Mouse (Mus musculus) liver (tissue): Measurements from ENCODE around the gene Fbxl2.

Experiments
- DNase-seq: peaks from one replicate; pipeline ENCODE4 v3.0.0-alpha.2; 2020; ENCODE audit warnings: mixed read lengths

The Fbxl2 gene

DNA sequence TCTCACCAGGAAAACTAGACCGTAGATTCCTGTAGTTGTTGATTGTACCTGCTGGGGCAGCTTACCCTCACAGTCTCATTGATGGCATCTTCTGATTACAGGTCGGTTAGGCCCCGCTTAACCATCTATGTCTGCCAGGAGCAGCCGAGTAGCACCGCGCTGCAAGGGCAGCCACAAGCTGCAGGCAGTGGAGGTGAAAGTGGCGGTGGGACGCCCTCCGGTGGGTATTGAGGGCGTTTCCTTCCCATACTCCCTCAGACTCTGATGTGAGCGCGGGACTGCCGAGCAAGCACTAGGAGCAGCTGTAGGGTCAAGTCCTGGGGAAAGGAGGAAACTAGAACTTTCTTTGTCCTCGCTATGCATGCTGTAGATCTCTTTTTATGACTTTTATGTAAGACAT is 76.0 kb downstream of the Fbxl2 start:
- DNase-seq, result peak; percentile 83

DNA sequence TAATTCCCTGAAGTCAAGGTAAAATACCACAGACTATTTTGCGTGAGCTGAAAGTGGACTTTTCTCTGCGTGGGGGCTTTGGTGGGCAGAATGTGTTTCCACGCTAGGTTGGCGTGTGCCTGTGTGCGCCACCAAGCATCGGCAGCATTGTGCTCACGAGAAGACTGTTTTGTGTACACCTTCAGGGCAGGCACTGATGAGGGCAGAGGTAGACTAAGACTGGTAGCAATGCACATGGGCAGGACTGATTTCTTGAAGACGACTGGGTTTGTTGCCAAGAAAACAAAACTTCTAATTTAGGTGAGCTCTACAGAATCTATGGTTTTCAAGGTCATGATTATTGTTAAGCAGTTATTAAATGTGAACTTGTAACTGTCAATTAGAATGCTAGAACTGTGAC is 76.6 kb downstream of the Fbxl2 start:
- DNase-seq, result peak; percentile 36

DNA sequence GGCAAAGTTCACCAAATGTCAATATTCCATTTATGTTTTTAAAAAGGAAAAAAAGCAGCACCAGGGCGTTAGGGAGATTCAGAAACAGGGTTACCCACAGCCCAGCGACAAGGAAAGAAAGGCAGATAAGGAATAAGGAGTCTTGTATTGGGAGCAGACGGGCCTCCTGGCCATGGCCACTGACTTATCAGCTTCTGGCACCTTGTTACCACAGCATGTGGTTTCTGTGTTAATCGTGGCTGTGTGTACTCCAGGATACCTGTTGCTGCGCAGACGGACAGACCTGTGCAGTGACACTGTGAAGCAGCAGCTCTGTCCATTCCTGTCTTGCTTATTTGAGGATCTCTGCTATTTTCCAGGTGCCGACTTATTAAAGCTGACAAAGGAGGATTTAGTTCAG is 77.0 kb downstream of the Fbxl2 start:
- peak; percentile 92 for DNase-seq

DNA sequence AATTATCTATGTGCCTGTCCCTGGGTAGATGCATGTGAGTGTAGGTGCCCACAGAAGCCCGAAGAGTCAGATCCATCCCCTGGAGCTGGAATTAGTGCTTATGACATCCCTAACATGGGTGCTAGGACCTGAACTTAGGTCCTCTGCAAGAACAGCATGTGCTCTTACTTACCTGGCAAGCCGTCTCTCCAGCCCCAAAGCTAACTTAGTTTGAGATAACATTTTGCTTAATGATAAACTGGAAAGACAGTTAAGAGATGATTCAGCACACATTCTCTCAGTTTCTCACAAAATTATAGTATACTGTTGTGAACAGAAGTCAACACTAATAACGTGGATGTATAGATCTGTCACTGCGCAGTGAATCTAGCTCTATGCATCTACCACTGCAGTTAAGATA is 79.2 kb downstream of the Fbxl2 start:
- DNase-seq, result no peak

DNA sequence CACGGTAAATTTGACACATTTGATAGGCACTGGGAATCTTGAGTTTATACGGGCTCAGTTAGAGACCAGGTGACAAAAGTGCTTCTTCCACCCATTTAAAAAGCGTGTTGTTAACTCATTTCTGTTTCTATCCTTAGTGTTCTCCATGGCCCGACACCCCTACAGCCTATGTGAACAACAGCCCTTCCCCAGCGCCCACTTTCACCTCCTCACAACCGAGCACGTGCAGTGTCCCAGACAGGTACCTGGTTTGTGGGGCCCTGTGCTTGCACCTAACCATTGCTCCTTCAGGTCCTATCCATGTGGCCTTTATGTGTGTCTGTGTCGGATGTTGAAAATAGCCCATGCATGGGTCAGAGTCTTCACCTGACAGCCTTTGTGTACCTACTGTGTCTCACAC is 81.6 kb downstream of the Fbxl2 start:
- DNase-seq, result no peak

DNA sequence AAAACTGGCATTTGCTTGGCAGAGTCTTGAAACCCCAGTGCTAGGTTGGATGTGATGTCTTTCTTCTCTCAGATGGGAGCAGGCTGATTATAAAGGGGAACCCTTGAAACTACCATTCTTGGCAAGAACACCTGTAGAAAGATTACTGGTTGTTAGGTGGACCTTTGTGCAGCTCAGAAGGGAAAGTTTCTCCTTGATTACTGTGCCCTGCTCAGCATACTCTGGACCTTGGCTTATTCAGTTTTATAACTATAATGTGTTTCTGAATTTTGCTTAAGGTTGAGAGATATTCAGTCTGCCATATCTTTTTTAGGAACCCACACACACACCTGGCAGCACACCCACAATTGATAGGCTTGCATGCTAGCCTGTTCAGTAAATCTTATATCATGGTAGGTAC is 82.3 kb downstream of the Fbxl2 start:
- no peak for DNase-seq

DNA sequence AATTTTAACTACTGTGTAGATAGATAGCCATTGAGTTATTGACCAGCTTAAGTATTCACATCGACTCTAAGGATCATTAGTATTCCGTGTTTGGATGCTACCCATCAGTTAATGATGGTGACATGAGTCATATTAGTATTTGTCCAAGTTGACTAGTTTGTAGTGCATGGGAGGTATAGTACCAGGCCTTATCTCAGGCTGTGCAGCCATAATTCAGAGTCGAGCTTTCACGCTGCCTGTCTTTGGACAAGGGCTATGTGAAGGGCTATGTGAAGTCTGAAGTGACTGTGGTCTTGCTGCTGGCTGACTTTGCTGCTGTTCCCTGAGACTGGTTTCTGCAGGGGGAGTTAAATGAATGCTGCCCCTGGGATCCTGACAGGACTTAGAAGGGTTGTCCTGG is 88.2 kb downstream of the Fbxl2 start:
- no peak for DNase-seq

DNA sequence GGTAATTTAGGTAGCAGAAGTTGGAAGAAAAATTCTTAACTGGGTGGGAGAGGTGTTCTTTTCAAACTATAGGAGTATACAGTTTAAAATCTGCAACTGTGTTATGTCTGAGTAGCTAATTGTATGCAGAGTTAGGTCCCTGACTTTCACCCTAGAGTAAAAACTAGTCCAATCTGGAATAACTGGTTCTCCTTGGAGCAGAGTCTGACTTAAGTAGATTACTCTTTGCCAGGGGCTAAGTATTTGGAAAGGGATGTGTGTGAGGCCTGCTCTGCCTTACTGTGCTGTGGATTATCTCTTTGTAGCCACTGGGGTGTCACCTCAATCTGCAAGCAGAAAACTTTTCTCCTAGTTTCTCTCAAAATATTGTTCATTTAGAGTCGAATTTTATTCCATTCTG is 98.8 kb downstream of the Fbxl2 start:
- DNase-seq, result no peak

DNA sequence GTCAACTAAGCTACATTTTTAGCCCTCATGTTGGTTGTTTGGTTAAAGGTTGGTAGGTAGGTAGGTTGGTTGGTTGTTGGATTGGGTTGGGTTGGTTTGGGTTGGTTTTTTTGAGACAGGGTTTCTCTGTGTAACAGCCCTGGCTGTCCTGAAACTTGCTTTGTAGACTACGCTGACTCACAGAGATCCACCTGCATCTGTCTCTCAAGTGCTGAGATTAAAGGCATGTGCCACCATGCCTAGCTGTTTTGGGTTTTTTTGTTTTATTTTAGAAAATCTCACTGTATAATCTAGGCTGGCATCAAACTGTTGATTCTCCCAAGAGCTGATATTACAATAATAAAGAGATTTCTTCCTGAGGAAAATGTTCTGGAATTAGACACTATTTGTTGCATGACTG is 102.6 kb downstream of the Fbxl2 start:
- DNase-seq, result no peak

DNA sequence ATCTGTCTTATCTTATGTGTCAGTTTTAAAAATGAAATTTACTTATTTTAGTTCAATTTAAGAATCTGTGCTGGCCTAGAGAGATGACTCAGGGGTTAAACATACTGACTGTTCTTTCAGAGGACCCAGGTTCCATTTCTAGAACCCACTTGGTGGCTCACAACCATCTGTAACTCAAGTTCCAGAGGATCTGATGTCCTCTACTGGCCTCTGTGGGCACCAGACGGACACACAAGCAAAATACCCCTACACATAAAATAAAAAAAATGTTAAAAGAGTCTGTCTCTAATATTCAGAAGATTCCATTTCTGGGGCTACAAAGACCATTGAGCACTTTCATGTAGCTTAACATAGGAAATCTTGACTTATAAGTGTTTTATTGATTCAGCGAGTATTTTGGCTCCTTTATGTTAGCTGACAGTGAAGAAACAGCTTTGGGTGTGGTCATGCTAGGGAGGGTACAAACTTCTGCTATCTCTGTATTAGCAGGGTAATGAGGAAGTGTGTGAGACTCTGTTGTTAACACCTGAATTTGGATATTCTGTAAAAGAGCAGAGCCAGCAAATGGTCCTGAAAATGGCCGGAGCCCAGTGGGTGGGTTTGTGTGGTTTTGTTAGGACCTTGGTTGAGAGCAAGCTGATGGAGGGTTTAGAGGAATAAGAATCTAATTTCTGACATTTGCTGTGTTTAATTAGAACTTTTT is 104.7 kb downstream of the Fbxl2 start:
- DNase-seq, result peak; percentile 27

DNA sequence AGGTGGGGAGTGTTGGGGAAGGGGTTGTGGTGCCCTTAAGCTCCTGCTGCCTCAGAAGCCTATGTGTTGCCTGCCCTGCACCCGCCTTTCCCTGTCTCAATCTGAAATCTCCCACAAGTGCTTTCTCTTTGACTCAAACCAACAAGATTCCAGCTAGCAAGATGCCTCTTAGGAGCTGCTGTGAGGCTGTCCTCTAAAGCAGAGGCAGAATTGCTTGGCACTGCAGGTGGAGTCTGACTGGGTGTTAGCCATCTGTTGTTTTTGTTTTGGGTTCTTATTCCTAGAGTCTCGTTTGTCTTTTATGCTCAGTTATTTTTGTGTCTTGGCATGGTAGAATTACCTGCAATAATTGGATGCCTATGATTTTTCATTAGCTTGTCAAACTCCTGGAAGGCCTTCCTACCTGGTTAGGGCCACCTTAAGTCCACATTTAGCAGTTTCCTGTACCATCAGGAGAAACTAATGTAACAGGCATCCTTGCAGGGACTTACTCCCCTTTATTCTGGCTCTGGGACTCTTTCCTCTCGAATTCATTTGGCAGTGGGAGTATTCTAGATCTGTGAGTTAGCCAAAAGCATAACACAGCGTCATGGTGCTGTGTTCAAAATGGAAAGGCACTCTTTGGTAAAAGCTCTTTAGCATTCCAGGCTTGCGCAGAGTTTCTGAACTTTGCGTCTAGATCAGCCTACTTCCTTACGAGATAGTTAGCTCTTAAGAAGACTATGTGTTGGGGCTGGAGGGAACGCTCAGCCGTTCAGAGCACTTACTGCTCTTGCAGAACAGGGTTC is 106.7 kb downstream of the Fbxl2 start:
- no peak for DNase-seq

DNA sequence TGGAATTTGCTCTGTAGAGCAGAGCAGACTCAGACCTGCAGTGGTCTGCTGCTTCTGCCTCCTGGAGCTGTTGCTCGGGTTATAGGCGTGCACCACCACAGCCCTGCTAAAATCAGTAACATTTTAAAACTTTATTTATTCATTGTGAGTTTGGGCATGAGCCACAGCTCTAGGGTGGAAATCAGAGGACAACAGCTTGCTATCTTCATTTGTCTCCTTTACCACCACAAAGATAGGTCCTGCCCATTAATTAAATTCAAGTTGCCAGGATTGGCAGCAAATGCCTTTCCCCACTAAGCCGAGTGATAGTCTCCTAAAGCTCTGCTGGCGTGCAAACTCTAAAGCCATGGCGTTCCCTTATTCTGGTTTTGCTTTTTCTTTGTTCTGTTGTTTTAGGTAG is 110.4 kb downstream of the Fbxl2 start:
- no peak for DNase-seq

DNA sequence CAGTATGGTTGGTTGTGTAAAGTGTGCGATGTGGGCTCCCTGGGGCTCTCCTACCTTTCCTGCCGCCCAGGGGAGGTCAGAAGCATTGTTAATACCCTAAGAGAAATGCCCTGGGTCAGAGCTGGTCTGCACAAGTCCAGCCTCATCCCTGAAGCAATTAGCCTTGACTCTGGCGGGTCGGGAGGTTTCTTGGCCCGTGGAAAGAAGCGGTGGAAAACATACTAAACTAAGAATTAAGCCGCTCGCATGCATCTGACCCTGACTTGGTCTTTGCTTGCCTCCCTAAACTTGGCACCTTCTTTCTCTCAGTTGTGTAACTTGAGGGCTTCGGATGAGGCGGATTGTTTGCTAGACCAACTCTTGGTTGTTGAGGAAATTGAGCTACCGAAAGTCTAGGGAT is 113.5 kb downstream of the Fbxl2 start:
- no peak for DNase-seq

DNA sequence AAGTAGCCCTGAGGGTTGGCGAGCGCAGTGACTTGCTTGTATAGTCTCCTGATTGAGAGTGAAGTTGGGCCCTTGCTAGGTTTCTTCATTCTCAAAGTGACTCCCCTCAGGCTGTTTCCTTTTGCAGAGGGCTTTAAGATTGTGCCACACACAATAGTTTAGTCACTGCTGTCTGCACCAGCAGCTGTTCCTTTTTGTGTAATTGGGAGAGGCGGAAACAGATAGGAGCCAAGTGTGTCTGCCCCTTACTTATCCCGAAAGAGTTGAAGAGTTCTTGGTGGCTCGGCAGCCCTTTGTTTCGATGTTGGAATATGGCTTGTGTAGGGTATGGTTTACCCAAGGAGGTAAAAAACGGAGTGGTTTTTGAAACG is 113.9 kb downstream of the Fbxl2 start:
- peak; percentile 36 for DNase-seq

DNA sequence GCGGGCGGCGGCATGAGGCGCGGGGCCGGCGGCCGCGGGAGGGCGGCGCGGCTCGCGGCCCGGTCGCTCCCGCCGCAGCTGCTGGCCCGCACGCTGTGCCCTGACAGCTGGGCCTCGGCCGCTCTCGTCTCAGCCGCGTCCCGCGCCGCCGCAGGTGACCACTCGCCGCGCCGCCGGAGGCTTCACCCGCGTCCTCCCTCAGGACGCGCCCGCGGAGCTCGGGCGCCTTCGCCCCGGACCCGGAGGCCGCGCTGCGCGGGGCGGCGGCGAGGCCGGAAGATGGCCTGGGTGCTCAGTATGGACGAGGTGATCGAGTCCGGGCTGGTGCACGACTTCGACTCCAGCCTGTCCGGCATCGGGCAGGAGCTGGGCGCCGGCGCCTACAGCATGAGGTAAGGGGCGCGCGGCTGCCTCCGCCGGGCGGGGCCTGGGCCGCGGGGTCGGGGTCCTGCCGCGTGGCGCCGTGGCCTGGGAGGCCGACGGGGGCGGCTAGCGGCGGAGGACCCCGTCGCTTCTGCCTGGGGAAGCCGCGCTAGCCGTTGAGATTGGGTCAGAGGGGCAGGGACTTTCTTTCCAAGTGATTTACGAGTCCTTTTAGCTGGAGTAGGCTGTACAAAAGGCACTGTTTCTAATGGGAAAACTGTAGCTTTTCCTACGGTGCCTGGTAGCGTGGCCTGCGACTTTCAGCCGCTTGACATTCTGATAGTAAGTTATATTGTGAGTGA is 114.5 kb downstream of the Fbxl2 start:
- peak; percentile 44 for DNase-seq

DNA sequence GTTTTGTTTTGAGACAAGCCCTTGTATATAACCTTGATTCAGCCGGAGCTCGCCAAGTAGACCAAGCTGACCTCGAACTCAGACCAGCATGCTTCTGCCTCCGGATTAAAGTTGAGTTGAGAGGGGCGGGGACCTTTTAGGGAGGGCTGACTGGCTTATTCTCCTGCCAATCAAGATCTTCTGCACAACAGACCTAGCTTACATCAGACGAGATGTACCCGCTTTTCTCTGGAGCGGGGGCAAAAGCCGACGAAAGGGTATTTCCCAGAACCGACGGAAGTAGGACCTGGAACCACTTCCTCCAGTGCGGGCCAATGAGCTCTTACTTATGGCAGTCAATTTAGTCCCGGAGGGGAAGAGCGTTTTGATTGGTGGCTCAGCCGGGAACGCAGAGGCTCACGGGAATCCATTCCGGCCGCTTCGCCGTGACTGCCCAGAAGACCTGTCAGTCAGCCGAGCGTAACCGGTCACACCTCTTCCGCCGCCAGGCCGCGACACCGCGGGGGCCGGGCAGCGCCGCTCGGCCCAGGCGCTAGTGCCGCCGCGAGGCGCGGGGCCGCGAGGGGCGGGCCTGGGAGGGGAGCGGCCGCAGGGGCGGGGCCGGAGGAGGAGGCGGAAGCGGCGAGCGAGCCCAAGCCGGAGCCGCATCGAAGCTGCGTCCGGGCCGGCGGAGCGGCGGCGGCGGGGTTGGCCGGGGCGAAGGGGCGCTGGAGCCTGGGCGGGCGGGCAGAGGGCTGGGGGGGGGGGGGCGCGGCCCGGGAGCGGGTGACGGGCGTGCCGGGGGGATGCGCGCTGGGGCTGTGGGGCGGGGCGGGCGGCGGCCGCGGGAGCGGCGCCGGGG is 115.2 kb downstream of the Fbxl2 start, which contains the start of gene Ubp1:
Gene Ubp1, plus strand, starts transcription at position 401 of the 841 bp plus-strand sequence.
- peak; percentile 97 for DNase-seq

DNA sequence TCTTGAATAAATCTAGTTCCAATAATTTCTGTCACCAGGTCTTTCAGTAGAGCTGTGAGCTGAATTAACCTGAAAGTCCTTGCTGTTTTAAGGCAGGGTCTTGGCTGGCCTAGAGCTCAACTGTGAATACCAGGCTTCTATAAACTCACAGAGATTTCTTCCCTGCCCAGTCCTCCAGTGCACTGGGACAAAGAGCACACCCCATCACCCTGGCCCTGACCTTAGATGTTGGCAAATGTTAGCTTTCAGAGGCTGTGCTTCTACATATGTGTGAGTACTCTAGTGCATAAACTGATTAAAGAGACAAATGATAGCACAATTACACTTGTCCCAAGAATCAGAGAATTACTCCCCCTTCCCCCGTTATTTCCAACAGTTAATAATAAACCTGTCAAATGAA is 116.3 kb downstream of the Fbxl2 start:
- DNase-seq, result no peak

DNA sequence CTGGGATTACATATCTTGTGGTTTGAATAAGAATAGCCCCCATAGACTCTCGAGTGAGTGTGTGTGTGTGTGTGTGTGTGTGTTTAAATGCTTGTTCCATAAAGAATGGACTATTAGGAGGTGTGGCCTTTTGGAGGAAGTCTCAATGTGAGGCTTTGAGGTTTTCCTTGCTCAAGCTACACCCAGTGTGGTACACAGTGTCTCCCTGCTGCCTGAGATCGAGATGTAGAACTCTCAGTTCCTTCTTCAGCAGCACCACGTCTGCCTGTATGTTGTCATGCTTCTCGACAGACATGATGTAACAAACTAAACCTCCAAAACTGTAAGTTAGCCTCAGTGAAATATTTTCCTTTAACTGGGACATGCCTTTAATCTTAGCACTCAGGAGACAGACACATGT is 117.4 kb downstream of the Fbxl2 start:
- no peak for DNase-seq

DNA sequence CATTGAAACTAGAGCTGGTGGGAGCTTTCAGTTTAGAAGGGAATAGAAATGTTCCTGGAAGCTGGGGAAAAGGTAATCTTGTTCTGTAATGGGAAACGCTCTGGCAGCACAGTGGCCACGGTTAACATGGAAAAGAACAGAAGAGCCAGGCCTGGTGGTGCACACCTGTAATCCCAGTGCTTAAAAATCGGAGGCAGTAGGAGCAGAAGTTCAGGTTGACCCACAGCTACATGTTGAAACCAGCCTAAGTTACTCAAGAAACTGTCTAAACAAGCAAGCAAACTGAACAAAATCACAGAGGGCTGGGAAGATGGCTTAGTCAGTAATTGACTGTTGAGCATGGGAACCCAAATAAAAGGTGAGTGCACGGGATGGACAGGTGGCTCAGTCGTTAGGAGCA is 121.1 kb downstream of the Fbxl2 start:
- DNase-seq, result no peak

DNA sequence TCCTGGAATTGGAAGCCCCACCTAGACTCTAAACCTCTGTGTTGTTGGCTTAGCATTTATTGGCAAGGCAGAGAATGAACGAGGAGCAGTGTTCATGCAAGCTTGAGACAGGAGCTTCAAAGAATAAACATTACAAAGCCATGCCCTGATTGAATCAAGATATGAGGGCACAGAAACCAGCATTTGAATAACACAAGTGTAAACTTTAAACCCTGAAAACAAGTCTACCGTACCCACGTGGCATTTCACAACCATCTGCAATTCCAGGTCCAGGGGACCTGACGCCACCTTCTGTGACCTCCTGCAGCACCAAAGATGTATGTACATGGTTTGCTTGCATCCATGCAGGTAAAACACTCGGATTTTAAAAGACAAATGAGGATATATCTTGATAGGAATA is 123.3 kb downstream of the Fbxl2 start:
- no peak for DNase-seq

DNA sequence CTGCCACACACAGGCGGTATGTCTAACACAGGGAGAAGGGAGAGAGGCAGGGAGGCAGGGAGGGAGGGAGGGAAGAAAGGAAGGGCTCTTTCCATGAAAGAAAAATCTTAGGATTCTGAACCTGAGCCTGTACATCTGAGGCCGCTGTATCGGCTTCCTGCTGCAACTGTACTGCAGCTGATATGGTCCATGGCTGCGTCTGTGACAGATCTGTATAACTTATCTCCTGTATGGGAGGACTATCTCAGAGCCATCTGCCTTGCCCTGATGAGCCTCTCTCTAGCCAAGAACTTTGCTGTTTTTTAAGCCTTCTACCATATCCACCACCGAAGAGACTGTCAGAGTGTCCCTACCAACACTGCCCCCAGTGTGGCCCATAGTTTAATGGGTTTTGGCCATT is 130.2 kb downstream of the Fbxl2 start:
- DNase-seq, result peak; percentile 67
